Mouse (Mus musculus) liver, embryonic 14.5 days (tissue): ENCODE results near the gene Pdha2. TPM values are rescaled to one million over a fixed set of nuclear protein-coding genes. Genes with fewer than 3 reads are reported as not detected.

ENCODE experiments used
- ATAC-seq: fragments of 200-750 bp; cut with Nextera tagmentation; 2 replicates; pipeline ENCODE4 v1.8.0; 2017; ENCODE audit warnings: moderate number of reproducible peaks, mild to moderate bottlenecking, moderate library complexity; ENCODE audit not compliant: insufficient read depth
- DNase-seq, 3 experiments: peaks; one replicate each; pipeline ENCODE4 v3.0.0-alpha.2; 2012 to 2013; ENCODE audit warnings: low read depth in 3 of 3, low spot score in 3 of 3
- H3K27ac ChIP-seq: fragments of 300-500 bp; sonication (generic); 2 replicates; pipeline ENCODE4 v1.5.1; 2014; ENCODE audit warnings: moderate library complexity, mild to moderate bottlenecking, control low read depth, inconsistent platforms
- H3K27me3 ChIP-seq: fragments of 300-500 bp; sonication (generic); 2 replicates; pipeline ENCODE4 v1.6.1; 2014; ENCODE audit warnings: mild to moderate bottlenecking, low read length, moderate library complexity; ENCODE audit not compliant: control insufficient read depth, insufficient read depth
- H3K36me3 ChIP-seq: fragments of 300-500 bp; sonication (generic); replicated peaks from 2 replicates; pipeline ENCODE4 v1.6.1; 2014; ENCODE audit warnings: low read depth; ENCODE audit not compliant: control insufficient read depth, insufficient read depth
- H3K4me1 ChIP-seq, 2 experiments: fragments of 200-500 bp in 1 of 2; fragments of 300-500 bp in 1 of 2; sonication (generic) in 1 of 2; replicated peaks; 2 replicates each; pipeline ENCODE4 v1.6.1; 2012 to 2014; ENCODE audit warnings: antibody characterized with exemption in 1 of 2, inconsistent platforms in 1 of 2, low read length in 1 of 2; ENCODE audit not compliant: control insufficient read depth in 2 of 2, insufficient read depth in 2 of 2
- H3K4me2 ChIP-seq: fragments of 300-500 bp; sonication (generic); 2 replicates; pipeline ENCODE4 v1.6.1; 2014; ENCODE audit warnings: low read depth, mild to moderate bottlenecking, control low read depth, moderate library complexity
- H3K4me3 ChIP-seq, 2 experiments: fragments of 200-500 bp in 1 of 2; fragments of 300-500 bp in 1 of 2; sonication (generic) in 1 of 2; 2 replicates each; pipeline ENCODE4 v1.5.1; 2012 to 2014; ENCODE audit warnings: low read depth in 2 of 2, low read length in 2 of 2, mild to moderate bottlenecking in 2 of 2, control low read depth in 1 of 2, inconsistent platforms in 1 of 2, moderate library complexity in 1 of 2; ENCODE audit not compliant: insufficient read depth in 1 of 2
- H3K9ac ChIP-seq: fragments of 300-500 bp; sonication (generic); replicated peaks from 2 replicates; pipeline ENCODE4 v1.6.1; 2014; ENCODE audit warnings: mild to moderate bottlenecking, control low read depth, moderate library complexity
- H3K9me3 ChIP-seq: fragments of 300-500 bp; sonication (generic); 2 replicates; pipeline ENCODE4 v1.6.1; 2016; ENCODE audit warnings: low read length, mixed read lengths; ENCODE audit not compliant: control insufficient read depth
- CTCF ChIP-seq: IDR thresholded peaks from 2 replicates; pipeline ENCODE4 v1.5.1; 2016; ENCODE audit warnings: antibody characterized with exemption, low read depth, control low read depth
- EP300 ChIP-seq: IDR thresholded peaks from 2 replicates; pipeline ENCODE4 v1.6.1; 2016; ENCODE audit warnings: antibody characterized with exemption, low read depth
- WGBS: fragments of 180-500 bp; shearing (Covaris S2); extraction: QIAGEN DNeasy Blood & Tissue Kit; methylation state at CpG from one replicate; pipeline ENCODE4 v1.1.7; 2014; ENCODE audit not compliant: insufficient replicate concordance; 5-methylcytosine and 5-hydroxymethylcytosine counted together
- polyA plus RNA-seq, 2 experiments: library from polyadenylated mRNA; depleted of rRNA in 1 of 2; stranded (reverse) in 1 of 2; unstranded in 1 of 2; fragments of >200 nt; fragmentation: Nextera tagmentation in 1 of 2; extraction: Ambion mirVana in 1 of 2; gene quantifications; 2 replicates each; pipeline versions ENCODE4 v1.2.1 to v1.2.3; 2012 to 2014

Pdha2 gene
- polyA plus RNA-seq, 2 experiments = not detected

DNA sequence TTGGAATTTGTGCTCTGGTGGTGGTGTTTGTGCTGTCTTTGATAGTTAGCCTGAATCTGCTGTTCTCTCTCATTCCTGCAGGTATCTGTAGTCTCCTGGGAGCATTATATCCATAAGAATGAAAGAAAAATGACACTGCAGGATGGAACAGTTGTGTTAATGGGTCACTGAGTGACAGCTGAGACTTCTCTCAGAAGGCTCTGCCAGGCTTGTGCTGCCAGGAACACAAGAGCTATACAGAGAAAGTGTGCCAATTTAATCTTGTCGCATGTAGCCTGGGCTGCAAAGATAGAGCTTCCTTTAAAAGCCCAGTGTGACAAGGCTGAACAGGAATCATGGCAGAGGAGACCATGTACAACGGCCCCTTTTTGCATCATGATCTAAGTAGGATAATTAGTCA is 2.6 kb upstream of the Pdha2 start:
- TF ChIP-seq EP300 = no peak
- no peak for TF ChIP-seq CTCF
- Histone ChIP-seq H3K4me1 (no peaks in the 10 kb centered on the region), H3K4me2 (no peak overlapping the region), H3K36me3 (no peaks in the 10 kb centered on the region), H3K9me3 (no peaks in the 10 kb centered on the region), H3K27me3 (no peaks in the 10 kb centered on the region), H3K4me3 (no peak overlapping the region), H3K27ac (no peak overlapping the region), H3K9ac (no peak overlapping the region)
- DNase-seq = no peak
- ATAC-seq = no peak
- 49% methylated on average over 2 of the region's 2 CpGs for WGBS

DNA sequence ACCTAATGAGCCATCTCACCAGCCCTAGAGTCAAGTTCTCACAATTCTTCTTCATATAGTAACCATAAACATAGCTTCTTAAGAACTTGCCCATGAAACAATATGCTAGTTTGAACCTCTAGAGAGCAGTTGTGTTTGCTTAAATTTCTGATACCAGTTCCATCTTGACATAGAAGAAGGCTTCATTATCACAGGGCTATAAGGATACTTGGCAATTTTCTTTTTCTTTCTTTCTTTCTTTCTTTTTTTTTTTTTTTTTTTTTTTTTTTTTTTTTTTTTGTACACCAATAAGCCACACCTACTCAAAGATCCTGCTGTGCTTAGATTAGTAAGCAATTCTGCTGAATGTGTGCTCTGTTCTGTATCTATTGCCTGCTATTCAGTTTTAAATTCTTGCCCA is 2.0 kb upstream of the Pdha2 start:
- no peak overlapping the region for H3K27ac ChIP-seq

GRCm38 (mm10) chr3:141211644-141212043 is 511 bp downstream of the Pdha2 start:
- Histone ChIP-seq H3K9me3 (no peaks in the 10 kb centered on the region), H3K9ac (no peak overlapping the region), H3K4me1 (no peaks in the 10 kb centered on the region), H3K27me3 (no peaks in the 10 kb centered on the region), H3K4me3 (no peak overlapping the region), H3K4me2 (no peak overlapping the region), H3K27ac (no peak overlapping the region), H3K36me3 (no peaks in the 10 kb centered on the region)
- DNase-seq = no peak
- 79% methylated on average over 17 of the region's 17 CpGs for WGBS
- TF ChIP-seq CTCF (no peak), EP300 (no peak)
- ATAC-seq = no peak

More for the DNA sequence above, 2.0 kb upstream of the Pdha2 start:
- Histone ChIP-seq H3K9me3 (no peaks in the 10 kb centered on the region), H3K9ac (no peak overlapping the region), H3K4me2 (no peak overlapping the region), H3K4me3 (no peak overlapping the region), H3K36me3 (no peaks in the 10 kb centered on the region), H3K4me1 (no peaks in the 10 kb centered on the region), H3K27me3 (no peaks in the 10 kb centered on the region)
- DNase-seq (no peak), ATAC-seq (no peak)
- TF ChIP-seq CTCF (no peak), EP300 (no peak)

DNA sequence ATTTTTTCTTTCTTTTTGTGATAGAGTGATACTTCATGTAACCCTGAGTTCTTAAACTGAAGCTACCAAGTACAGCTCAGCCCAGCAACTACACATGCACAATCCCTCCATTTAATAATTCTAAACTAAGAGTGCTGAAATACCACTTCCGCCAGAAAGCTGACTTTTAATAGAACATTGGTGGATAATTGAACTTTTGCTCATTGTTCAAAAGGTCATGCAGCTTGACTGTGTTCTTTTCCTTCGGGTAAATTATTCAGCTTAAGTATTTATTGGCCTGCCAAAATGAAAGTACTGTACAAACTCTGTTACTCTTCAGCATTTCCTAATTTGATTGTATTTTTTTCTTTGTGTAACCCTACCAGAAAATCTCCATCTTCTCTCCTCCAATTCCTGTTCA is 10.4 kb downstream of the Pdha2 start:
- Histone ChIP-seq H3K9ac (no peak overlapping the region), H3K4me2 (no peak overlapping the region), H3K9me3 (no peaks in the 10 kb centered on the region), H3K4me1 (no peaks in the 10 kb centered on the region), H3K27ac (no peak overlapping the region), H3K4me3 (no peak overlapping the region), H3K27me3 (no peaks in the 10 kb centered on the region), H3K36me3 (no peaks in the 10 kb centered on the region)
- no peak for TF ChIP-seq CTCF
- TF ChIP-seq EP300 = no peak
- ATAC-seq (no peak), DNase-seq (no peak)
- WGBS = 53% methylated on average over 2 of the region's 2 CpGs

- H3K4me3 ChIP-seq = no peak overlapping the region
Observed at GRCm38 (mm10) chr3:141197308-141197861, 14.8 kb downstream of the Pdha2 start.

More at GRCm38 (mm10) chr3:141197308-141197861, 14.8 kb downstream of the Pdha2 start:
- no peak overlapping the region for H3K27ac ChIP-seq
- H3K9ac ChIP-seq = no peak overlapping the region
- DNase-seq (no peak), ATAC-seq (no peak)
- no peaks in the 10 kb centered on the region for H3K36me3 ChIP-seq
- no peaks in the 10 kb centered on the region for H3K27me3 ChIP-seq
- no peaks in the 10 kb centered on the region for H3K4me1 ChIP-seq
- 62% methylated on average over 4 of the region's 4 CpGs for WGBS
- TF ChIP-seq CTCF (no peak), EP300 (no peak)
- no peaks in the 10 kb centered on the region for H3K9me3 ChIP-seq
- H3K4me2 ChIP-seq = no peak overlapping the region
